In the genomic region with DNA sequence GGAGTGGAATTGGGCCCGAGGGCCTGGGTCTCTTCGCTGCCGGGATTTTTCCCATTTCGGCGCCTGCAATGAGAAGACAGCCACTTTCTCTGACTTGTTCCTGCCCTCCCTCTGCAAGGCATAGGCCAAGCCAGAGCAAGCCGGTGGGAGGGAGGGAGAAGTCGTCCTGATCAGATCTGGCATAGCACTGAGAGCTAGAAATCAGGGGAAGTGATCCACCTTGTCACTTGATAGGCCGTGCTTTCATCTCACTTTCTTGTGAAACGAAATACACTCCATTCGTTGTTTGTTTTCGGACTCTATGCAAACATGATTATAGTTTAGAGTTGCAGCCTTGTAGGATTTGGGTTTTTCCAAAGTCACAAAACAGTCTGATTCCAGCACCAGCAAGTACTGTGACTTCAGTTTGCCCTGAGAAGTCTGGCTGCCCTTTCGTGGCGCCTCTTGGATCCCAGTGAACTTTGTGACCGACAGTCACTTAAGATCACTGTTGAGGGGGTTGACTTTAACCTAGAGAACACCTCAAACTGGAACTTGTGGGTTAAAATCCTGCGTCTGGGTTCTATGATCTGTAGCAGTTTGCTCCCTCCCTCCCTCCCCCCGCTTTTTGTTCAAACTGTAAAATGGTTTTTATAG, we compare ENCODE assay signal across 8 mouse cellular contexts. TPM values are rescaled to one million over a fixed set of nuclear protein-coding genes. Genes with fewer than 3 reads are reported as not detected.
A peak's percentile ranks its signal among the peaks of the same experiment; 100 is the strongest.
DNase-seq lines count a peak whose midpoint lies in the region; ATAC-seq lines count a peak whose summit lies in the region.

No protein-coding gene starts in this region.

- no peaks in the 10 kb centered on the region for H3K9me3 ChIP-seq in kidney, embryonic 16.5 days (ENCODE audit: low read length)
- no peaks in the 10 kb centered on the region for H3K9me3 ChIP-seq in hindbrain, embryonic 14.5 days (ENCODE audit: control insufficient read depth, low read length)
- no peaks in the 10 kb centered on the region for H3K9me3 ChIP-seq in midbrain, embryonic 15.5 days

- peaks cover 35% of the 10 kb centered on the region for H3K4me1 ChIP-seq in kidney, embryonic 16.5 days (ENCODE audit: insufficient read depth, low read length)
- peaks cover 23% of the 10 kb centered on the region for H3K4me1 ChIP-seq in hindbrain, embryonic 14.5 days (replicated peaks; ENCODE audit: control insufficient read depth, insufficient read depth, low read length)
- H3K4me1 ChIP-seq in midbrain, embryonic 15.5 days, result peaks cover 39% of the 10 kb centered on the region

- no peak for DNase-seq in kidney, postnatal 25 days
- DNase-seq in c-Kit-positive CD71-positive TER-119-positive erythroid progenitor cells, embryonic 14.5 days (ENCODE audit: low spot score), result peak; percentile 28
- DNase-seq in hindbrain, embryonic 14.5 days (ENCODE audit: low spot score), result no peak
- no peak for DNase-seq in cerebellum, postnatal 4 days (ENCODE audit: low spot score in 2 of 2)
- DNase-seq in natural killer cell, adult 2 months (ENCODE audit: low spot score in 2 of 2), result no peak
- no peak for DNase-seq in layer of hippocampus, postnatal 25 days (ENCODE audit: extremely low spot score in 1 of 2, low spot score in 1 of 2)

- 11% methylated on average over 16 of the region's 16 CpGs for WGBS in kidney, embryonic 16.5 days
- WGBS in hindbrain, embryonic 14.5 days, result 21% methylated on average over 16 of the region's 16 CpGs
- WGBS in midbrain, embryonic 15.5 days, result 16% methylated on average over 16 of the region's 16 CpGs

- peak overlapping the region; percentile 85 for H3K4me3 ChIP-seq in kidney, embryonic 16.5 days (ENCODE audit: low read length)
- H3K4me3 ChIP-seq in hindbrain, embryonic 14.5 days (replicated peaks; ENCODE audit: low read length), result peak overlapping the region; percentile 66
- H3K4me3 ChIP-seq in midbrain, embryonic 15.5 days, result peak overlapping the region; percentile 89

- peak; percentile 62 for ATAC-seq in kidney, embryonic 16.5 days (ENCODE audit: low FRiP score, low TSS enrichment)
- peak; percentile 35 for ATAC-seq in hindbrain, embryonic 14.5 days (ENCODE audit: low FRiP score)
- peak; percentile 59 for ATAC-seq in midbrain, embryonic 15.5 days (replicated peaks)

- peaks cover 42% of the 10 kb centered on the region for H3K36me3 ChIP-seq in kidney, embryonic 16.5 days (ENCODE audit: insufficient read depth, low read length)
- peaks cover 49% of the 10 kb centered on the region for H3K36me3 ChIP-seq in hindbrain, embryonic 14.5 days (replicated peaks; ENCODE audit: control insufficient read depth, insufficient read depth)
- peaks cover 34% of the 10 kb centered on the region for H3K36me3 ChIP-seq in midbrain, embryonic 15.5 days (replicated peaks)

- H3K27ac ChIP-seq in kidney, embryonic 16.5 days (ENCODE audit: low read length), result peak overlapping the region; percentile 86
- H3K27ac ChIP-seq in hindbrain, embryonic 14.5 days, result peak overlapping the region; percentile 63
- peak overlapping the region; percentile 87 for H3K27ac ChIP-seq in midbrain, embryonic 15.5 days

- peak overlapping the region; percentile 79 for H3K9ac ChIP-seq in kidney, embryonic 16.5 days (replicated peaks; ENCODE audit: low read length)
- H3K9ac ChIP-seq in hindbrain, embryonic 14.5 days, result peak overlapping the region; percentile 71
- peak overlapping the region; percentile 67 for H3K9ac ChIP-seq in midbrain, embryonic 15.5 days

- peak overlapping the region; percentile 82 for H3K4me2 ChIP-seq in kidney, embryonic 16.5 days (replicated peaks; ENCODE audit: low read depth, low read length)
- H3K4me2 ChIP-seq in hindbrain, embryonic 14.5 days (replicated peaks), result peak overlapping the region; percentile 80
- H3K4me2 ChIP-seq in midbrain, embryonic 15.5 days, result peak overlapping the region; percentile 53

- H3K27me3 ChIP-seq in kidney, embryonic 16.5 days (ENCODE audit: insufficient read depth, low read length), result no peaks in the 10 kb centered on the region
- H3K27me3 ChIP-seq in hindbrain, embryonic 14.5 days (ENCODE audit: control insufficient read depth, insufficient read depth, low read length), result no peaks in the 10 kb centered on the region
- H3K27me3 ChIP-seq in midbrain, embryonic 15.5 days (replicated peaks), result no peaks in the 10 kb centered on the region

RNA-seq across cellular contexts. Expression of gene Arhgap1, which starts 0.8 kb away (rescaled TPM):
- 137 and 142 TPM in 2 replicates for polyA plus RNA-seq in kidney, embryonic 16.5 days (2015; fragmentation: Nextera tagmentation; extraction: Ambion mirVana)
- polyA plus RNA-seq in hindbrain, embryonic 14.5 days (2014; fragmentation: Nextera tagmentation; extraction: Ambion mirVana), result 88.3 and 89.8 TPM in 2 replicates
- 97.9 and 99.9 TPM in 2 replicates for polyA plus RNA-seq in midbrain, embryonic 15.5 days (2015; fragmentation: Nextera tagmentation; extraction: Ambion mirVana)
- 10 to 100 TPM; 64.1 to 68.9 TPM for total RNA-seq in layer of hippocampus, postnatal 25 days (2021)

RNA-seq across cellular contexts. Expression of gene Zfp408, which starts 0.9 kb away (rescaled TPM):
- 12.6 and 13.8 TPM in 2 replicates for polyA plus RNA-seq in kidney, embryonic 16.5 days (2015; fragmentation: Nextera tagmentation; extraction: Ambion mirVana)
- 4.8 and 8.5 TPM in 2 replicates for polyA plus RNA-seq in hindbrain, embryonic 14.5 days (2014; fragmentation: Nextera tagmentation; extraction: Ambion mirVana)
- polyA plus RNA-seq in midbrain, embryonic 15.5 days (2015; fragmentation: Nextera tagmentation; extraction: Ambion mirVana), result 15.3 and 18.3 TPM in 2 replicates
- total RNA-seq in layer of hippocampus, postnatal 25 days (2021), result 10 to 100 TPM in 1 of 2 experiments, 1 to 10 TPM in 1; 8.9 to 12.1 TPM

RNA-seq across cellular contexts. Expression of gene F2, which starts 14.3 kb away (rescaled TPM):
- polyA plus RNA-seq in kidney, embryonic 16.5 days (2015; fragmentation: Nextera tagmentation; extraction: Ambion mirVana), result 1.2 and 1.8 TPM in 2 replicates
- polyA plus RNA-seq in hindbrain, embryonic 14.5 days (2014; fragmentation: Nextera tagmentation; extraction: Ambion mirVana), result 0.09 and 0.12 TPM in 2 replicates
- polyA plus RNA-seq in midbrain, embryonic 15.5 days (2015; fragmentation: Nextera tagmentation; extraction: Ambion mirVana), result 0.21 and 0.33 TPM in 2 replicates
- total RNA-seq in layer of hippocampus, postnatal 25 days (2021), result not detected

RNA-seq across cellular contexts. Expression of gene Atg13, which starts 59.9 kb away (rescaled TPM):
- 29.1 and 29.2 TPM in 2 replicates for polyA plus RNA-seq in kidney, embryonic 16.5 days (2015; fragmentation: Nextera tagmentation; extraction: Ambion mirVana)
- polyA plus RNA-seq in hindbrain, embryonic 14.5 days (2014; fragmentation: Nextera tagmentation; extraction: Ambion mirVana), result 36.7 and 43.4 TPM in 2 replicates
- polyA plus RNA-seq in midbrain, embryonic 15.5 days (2015; fragmentation: Nextera tagmentation; extraction: Ambion mirVana), result 41.1 and 41.6 TPM in 2 replicates
- 10 to 100 TPM; 72.0 to 74.3 TPM for total RNA-seq in layer of hippocampus, postnatal 25 days (2021)
